Mouse (Mus musculus) c-Kit-positive CD71-positive TER-119-negative erythroid progenitor cells, embryonic 14.5 days (primary cell): ENCODE measurements around the gene Atf4.

ENCODE experiments used
- DNase-seq: peaks from one replicate; pipeline ENCODE4 v3.0.0-alpha.2; 2013; ENCODE audit warnings: low read depth

Atf4 gene

DNA sequence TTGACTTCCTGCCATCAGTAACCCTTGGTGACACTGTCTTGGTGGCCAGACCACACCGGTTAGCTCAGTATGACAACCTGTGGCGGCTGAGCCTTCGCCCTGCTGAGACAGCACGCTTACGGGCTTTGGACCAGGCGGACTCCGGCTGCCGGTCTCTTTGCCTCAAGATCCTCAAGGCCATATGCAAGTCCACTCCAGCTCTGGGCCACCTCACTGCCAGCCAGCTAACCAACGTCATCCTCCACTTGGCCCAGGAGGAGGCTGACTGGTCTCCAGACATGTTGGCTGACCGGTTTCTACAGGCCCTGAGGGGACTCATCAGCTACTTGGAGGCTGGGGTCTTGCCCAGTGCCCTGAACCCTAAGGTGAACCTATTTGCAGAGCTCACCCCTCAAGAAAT, 5.3 kb upstream of the Atf4 start:
- no peak for DNase-seq

DNA sequence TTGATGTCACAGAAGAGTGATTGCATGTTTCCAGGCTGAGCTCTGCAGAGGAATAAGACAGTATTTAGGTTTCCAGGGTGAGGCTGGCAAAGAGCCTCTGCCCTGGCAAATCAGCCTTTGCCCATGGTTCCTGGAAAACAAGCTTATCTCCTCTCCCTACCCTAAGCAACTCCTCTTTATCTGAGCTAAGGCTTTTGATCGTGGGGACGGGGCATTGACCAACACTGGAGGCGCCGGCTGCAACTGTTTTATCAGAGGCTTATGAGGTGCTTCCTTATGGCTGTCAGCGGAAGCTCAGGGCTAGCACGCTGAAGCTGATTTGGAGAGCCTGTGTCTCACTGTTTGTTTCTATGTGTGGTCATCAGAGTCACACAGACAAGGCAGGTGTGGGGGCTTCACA, 4.4 kb upstream of the Atf4 start:
- DNase-seq, result peak; percentile 62

DNA sequence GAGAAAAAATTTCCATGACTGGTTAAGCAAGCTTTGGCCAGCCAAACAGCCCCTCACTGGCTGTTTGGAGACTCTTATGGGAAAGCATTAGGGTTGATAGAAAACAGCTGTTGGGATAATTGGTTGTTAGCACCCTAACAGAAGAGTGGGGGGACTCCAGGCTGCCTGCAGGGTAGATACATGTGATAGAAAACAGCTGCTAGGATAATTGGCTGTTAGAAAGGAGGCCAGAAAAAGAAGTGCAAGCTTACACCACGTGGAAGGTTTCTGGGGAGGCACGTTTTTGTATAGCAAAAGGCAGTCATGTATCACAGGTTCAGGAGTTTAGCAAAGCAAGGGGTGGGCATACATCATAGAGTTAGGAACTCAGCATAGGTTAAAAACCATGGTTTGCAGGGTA, 1.5 kb upstream of the Atf4 start:
- DNase-seq, result no peak

DNA sequence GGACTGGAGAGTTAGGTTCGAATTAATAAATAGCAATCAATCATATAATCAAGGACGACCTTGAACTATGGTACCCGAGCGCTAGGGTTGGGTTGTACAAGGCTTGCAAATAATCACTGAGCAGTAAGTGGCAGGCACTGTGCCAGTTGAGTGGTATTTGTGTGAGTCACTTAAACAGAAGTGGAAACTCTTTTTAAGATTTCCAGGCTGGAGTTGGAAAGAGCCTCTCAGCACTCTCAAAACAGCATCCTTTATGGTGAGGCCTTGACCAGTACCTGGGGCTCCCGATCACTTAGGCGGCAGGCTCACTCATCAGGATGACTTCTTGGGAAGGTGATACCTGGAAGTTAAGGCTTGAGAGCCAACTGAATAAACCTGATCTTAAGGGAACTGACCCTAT, 777 bp upstream of the Atf4 start:
- DNase-seq, result no peak

DNA sequence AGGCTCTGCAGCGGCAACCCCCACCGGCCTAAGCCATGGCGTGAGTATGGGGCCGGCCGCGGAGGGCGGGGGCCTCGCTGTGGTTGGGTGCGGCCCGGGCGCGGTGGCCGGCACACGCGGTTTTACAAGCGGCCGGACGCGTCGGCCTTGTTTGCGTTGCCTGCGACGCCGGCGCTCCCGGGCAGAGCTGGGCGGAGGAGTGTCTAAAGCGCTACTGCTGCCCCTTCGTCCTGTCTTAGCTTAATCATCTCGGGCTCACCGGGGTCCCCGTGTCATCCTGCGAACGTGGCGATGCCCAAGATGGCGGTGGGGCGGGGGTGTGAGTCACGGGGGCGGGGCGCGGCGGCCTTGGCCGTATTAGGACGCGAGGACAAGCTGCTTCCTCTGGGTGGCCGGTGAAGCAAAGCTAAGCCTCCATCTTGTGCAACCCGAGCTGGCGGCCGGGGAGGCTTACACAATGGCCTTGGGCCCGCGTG, 700 bp downstream of the Atf4 start:
- peak; percentile 63 for DNase-seq

DNA sequence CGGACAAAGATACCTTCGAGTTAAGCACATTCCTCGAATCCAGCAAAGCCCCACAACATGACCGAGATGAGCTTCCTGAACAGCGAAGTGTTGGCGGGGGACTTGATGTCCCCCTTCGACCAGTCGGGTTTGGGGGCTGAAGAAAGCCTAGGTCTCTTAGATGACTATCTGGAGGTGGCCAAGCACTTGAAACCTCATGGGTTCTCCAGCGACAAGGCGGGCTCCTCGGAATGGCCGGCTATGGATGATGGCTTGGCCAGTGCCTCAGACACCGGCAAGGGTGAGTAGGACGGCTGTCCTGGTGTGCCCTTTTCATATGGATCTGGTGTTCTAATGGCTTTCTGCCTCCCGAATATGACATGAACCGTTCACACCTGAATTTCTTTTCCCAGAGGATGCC, 1.3 kb downstream of the Atf4 start:
- DNase-seq, result no peak

DNA sequence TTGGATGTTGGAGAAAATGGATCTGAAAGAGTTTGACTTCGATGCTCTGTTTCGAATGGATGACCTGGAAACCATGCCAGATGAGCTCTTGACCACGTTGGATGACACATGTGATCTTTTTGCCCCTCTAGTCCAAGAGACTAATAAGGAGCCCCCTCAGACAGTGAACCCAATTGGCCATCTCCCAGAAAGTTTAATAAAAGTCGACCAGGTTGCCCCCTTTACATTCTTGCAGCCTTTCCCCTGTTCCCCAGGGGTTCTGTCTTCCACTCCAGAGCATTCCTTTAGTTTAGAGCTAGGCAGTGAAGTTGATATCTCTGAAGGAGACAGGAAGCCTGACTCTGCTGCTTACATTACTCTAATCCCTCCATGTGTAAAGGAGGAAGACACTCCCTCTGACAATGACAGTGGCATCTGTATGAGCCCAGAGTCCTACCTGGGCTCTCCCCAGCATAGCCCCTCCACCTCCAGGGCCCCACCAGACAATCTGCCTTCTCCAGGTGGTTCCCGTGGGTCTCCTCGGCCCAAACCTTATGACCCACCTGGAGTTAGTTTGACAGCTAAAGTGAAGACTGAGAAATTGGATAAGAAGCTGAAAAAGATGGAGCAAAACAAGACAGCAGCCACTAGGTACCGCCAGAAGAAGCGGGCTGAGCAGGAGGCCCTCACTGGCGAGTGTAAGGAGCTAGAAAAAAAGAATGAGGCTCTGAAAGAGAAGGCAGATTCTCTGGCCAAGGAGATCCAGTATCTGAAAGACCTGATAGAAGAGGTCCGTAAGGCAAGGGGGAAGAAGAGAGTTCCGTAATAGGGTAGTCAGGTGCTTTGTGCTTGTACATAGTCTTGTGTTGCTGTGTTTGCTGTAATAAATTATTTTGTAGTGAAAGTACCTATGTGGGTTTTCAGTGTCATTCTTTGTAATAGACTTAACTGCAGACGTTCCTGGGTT, 1.9 kb downstream of the Atf4 start:
- DNase-seq, result no peak

DNA sequence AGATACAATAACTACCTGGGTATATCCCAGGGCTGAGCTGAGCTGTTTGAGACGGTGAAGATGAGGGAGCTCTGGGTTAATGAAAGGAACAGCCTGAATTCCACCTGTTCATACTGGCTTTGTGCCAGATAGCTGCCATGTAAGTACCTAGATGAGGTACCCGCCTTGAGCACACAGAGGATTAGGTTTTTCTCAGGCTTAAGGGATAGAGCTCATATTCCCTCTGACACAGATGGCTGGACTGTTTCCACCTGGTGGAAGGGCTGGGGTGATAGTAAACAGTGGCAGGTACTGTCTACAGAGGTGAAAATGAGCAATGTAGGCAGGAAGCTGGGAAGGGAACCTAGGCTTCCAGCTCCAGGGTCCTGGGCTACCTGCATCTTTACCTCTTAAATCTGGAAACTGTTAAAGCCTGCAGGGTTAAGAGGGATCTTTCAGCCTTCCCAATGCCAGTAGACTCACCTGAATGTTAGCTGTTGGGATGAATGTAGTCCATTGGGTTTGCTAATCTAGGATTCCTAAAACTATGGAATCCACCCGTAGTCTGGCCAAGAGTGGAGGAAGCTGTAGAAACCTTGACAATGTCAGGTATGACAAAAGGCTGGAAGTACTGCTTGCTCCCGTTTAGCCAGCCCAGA, 2.7 kb downstream of the Atf4 start:
- no peak for DNase-seq

DNA sequence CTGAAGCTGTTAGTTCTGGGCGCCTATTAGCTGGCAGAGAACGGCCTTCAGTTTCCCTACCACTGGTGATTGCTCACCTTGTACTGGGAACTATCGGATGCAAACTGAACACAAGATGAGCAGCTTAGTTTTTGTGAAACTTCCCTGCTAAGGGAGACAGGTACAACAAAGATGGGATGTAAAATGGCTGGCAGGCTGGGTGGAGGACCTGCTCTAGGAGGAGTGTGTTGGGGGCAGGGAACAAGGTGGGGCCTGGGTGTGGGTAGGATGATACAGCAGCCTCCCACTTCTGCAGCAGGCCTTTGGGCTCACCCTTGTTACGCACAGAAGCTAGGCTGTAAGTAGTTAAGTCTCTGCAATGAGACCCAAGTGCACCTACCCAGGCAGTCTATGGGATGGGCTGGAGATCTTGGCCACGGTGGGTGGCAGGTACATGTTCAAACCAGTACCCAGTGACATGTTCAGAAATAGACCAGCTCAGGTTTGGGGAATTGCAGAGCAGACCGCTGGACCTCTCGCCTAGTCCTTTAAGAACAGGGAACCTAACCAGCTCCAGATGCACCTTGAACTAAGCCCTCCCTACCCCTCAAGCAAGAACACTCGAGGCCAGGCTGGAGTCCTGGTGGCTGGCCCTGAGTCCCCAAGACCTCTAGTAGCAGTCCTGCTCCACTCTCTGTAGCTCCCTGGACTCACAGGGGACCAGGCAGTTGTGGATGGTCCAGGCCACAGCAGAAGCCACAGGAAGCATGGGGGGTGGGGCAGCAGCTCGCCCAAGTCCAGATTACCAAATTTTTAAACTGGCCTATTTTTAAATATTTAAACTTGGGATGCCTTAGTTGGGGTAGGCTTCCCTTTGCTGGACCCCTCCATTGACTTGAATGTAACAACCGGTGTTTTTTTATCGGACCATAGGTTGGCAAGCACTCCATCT, 3.5 kb downstream of the Atf4 start:
- DNase-seq, result peak; percentile 71

DNA sequence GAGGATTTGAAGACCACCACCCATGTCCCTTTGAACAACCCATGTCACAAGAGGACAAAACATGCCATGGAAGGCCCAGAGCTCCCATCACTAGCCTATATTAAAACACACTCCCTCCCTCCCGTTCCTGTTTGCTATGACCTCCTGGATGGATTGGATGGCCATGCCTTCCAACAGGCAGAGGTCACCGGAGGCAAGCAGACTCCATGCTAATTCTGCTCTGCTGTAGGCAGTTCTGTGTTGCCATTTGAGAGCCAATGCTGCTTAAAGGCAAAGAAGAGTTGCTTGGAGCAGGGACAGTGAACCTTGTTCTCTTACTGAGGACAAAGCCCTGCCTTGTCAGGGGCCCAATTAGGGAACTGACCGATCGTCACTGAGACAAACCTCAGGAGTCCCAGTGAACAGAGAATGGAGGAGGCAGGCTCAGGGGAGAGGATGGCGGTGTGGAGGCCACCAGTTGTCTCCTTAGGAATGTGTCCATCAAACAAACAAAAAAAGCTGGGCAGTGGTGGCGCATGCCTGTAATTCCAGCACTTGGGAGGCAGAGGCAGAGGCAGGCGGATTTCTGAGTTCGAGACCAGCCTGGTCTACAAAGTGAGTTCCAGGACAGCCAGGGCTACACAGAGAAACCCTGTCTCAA, 4.5 kb downstream of the Atf4 start:
- DNase-seq, result no peak

DNA sequence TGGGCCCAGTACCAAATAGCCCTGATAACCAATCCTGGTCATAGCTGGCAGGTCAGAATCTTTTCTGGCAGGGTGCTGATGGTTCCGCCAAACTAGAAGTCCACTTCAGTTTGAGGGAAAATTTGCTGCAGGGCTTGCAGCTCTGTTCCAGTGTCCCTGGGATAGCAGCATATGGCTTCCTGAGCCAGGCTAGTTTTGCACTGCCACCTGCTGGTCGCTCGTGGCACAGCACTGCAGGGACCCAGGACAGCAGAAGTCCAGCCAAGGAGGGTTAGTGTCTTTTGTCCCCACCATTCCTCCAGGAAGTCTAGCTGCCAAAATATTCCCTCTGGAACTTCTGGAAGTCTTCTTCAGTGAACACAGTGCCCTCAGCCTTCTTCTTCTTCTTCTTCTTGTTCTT, 5.7 kb downstream of the Atf4 start:
- peak; percentile 79 for DNase-seq

DNA sequence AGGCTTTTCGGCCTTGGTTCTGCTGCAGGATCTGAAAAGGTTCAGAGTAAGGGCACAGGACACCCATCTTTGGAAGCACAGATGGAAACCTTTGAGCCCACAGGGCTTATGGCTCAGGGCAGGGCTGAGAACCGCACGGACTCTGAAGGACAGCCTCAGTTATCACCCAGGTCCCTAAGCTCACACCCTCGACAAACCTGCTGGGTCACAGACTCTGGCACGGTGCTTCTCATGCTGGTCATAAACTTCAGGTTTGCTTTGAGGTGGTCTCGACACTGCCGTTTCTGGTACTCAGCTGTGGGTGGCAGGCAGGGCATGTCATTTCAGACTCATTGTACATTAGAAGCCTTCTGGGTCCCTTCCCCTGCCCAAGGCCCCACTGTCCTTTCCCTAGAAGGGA, 6.1 kb downstream of the Atf4 start:
- no peak for DNase-seq

DNA sequence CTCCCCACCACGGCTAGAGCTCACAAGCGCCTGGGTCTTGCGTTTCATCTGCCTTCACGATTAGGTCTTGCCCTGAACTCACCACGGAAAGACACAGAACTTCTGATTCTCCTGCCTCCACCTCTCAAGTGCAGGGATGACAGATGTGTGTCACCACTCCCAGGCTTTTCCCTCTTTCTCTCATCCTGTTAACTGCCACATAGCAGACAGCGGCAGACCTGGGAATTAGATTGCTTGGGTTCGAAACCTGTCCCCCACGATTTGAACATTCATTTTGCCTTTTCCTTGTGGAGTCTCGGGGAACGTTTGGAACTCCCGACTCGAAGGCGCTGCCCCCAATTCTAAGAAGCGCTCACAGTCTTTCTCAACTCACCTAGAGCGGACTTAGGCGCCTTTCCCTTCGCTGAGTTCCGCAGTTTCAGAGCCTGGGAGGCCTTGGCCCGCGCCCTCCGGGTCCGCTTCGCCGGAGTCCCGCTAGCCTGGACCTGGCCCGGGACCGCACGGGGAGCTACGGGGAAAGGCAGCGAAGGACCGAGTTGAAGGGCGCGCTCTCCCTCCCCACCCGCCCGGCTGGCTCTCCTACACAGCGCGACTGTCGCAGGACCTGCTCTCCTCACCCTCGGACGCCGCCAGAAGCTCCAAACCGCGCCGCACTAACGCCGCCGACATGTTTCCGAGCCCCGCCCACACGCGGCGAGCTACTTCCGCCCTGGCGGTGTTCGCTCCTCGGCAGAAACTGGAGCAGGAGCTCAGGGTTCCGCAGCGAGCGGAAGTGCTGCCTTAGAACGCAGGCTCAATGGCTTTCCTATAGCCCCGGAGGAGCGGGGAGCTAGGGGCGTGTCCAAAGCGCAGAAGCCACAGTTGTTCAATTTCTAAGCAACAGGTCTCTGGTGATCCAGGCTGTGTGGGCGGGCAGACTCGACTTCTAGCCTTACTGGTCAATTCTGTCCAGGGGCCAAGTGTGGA, 8.9 kb downstream of the Atf4 start, which contains the start of gene Rps19bp1:
Gene Rps19bp1, minus strand, starts transcription at position 706 of the 966 bp plus-strand sequence.
- peak; percentile 92 for DNase-seq

DNA sequence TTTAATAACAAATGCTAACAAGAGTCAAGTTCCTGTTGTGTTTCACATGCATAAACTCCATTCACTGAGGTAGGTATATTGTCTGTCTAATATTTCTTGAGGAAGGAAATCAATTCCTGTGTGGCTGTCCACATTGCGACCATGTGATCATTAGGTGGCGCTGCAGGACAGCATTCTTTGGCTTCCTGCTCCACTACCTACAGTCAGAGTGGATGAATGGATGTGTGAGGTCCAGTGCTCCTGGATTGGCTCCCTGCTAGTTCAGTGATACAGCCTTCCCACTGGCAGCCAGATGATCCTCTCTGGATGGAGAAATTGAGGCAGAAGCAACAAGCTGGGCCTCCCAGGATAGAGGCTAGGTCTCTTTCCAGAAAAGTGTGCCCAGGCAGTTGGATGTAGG, 11.3 kb downstream of the Atf4 start:
- peak; percentile 75 for DNase-seq

DNA sequence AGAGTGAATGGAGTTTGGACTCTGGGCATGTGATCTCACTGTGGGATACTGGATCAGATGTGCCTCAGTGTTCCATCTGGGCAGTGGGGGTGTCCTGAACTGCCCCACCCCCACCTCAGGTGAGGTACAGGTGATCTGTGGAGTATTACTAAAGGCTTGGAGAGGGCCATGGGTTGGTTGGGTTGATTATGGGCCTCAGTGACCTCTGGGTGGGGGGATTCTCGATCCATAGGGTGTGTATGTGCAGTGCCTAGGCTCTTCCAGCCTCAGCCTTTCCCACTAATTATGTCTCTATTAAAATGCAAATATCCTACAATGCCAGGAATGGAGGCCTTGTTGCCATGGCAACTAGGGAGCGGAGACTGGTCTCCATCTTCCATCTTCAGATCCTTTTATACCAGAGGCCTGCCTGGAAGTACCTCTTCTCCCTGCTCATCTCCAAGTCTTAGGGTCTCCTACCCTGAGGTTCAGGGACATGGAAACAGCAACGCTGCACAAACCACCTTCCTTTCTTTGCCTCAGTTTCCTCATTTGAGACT, 16.9 kb downstream of the Atf4 start:
- no peak for DNase-seq

DNA sequence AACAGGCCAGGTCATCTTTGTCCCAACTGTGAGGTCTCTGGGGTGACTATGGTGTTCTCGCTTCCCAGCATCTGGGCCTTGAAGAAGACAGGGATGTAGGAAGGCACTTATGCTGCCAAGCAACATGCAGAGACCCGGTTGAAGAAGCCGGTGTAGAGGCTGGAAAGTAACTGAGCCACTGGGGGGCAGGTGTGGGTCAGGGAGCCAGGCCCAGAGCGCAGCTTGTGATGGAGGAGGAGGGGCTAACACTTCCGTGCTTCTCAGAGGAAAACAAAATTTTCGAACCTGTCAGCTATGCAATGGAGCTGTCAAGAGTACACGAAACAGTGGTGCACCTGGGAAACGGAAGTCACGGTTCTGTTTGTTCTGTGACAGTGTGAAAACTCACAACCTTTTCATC, 22.1 kb downstream of the Atf4 start:
- DNase-seq, result no peak

DNA sequence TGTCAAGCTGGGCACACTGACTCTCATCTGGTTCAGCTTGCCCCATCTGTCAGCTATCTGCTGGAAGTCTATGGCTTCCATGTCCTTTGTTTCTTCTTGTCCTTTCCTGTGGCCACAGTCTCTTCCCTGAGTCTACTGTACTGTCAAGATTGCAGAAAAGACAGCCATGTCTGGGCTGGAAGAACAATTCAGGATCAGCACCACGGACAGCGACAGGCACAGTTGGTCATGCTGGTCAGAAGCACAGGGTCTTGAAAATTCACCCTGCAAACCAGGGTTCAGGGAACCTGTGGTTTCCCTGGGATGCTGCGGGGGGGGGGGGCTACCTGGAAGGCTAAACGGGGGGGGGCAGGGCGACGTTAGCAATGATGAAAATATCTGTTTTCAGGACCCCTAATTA, 22.6 kb downstream of the Atf4 start:
- DNase-seq, result no peak

DNA sequence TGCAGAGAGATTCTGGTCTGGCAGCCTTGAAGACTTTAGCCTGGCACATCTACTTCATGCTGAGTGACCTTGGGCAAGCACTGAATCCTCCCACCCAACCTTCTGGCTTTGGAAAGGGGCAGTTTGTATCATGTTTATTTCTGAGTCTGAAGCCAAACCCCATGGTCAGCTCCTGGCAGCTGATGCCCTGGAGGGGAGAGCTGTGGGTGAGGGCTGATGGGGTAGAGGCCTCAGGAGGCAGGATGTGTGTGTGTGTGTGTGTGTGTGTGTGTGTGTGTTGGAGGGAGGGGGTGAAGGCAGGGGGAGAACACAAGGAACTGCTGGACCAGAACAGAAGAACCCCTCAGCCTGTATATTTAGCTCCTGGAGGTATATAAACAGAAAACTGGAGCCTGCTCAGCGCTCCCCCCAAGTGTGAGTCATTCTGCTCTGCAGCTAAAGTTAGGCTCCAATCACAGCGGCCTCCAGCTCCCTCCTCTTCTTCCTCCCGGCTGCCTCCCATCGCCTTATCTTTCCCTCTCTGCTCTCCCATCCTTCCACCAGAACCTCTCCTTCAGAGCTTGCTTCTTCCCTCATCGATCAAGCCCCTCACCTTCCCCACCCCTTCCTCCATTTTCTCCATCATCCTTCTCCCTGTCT, 23.3 kb downstream of the Atf4 start:
- DNase-seq, result no peak

DNA sequence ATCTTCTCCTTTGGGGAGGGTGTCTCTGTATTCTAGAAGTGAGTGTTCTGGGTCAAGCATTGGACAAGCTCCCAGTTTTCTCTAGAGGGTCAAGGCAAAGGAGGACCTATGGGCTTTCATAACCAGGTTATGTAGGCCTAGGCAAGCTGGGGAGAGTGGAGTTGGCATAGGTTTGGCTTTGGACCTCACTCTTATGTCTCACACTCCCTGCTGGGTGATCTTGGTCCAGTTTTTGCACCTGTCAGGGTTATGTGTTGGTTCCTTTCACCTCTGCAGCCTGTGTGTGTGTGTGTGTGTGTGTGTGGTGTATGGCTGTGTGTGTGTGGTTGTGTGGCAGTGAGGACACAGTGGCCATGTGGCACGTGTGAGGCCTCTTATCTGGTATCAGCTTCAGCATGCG, 24.1 kb downstream of the Atf4 start:
- DNase-seq, result no peak

DNA sequence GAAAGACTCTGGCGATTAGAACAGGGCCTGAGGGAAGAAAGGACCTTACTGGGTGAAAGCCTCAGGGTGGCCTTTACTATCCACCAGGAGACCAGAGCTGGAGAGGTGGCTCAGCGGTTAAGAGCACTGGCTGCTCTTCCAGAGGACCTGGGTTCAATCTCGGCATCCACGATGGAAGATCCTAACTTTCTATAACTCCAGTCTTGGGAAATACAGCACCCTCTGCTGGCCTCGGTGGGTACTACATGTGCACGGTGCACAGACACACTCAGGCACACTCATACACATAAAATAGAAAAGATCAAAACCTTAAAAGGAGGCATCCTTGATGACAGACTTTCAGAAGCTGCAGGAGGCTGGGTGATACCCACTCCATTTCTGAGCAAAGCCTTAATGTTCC, 25.7 kb downstream of the Atf4 start:
- DNase-seq, result no peak
